Mouse (Mus musculus) ovary, postnatal 10 days (tissue): ENCODE results near the gene 1110065P20Rik.
A peak's percentile ranks its signal among the peaks of the same experiment; 100 is the strongest.

ENCODE experiments used
- DNase-seq: peaks from one replicate; pipeline ENCODE4 v3.0.0; 2022; ENCODE audit warnings: low spot score

1110065P20Rik gene

DNA sequence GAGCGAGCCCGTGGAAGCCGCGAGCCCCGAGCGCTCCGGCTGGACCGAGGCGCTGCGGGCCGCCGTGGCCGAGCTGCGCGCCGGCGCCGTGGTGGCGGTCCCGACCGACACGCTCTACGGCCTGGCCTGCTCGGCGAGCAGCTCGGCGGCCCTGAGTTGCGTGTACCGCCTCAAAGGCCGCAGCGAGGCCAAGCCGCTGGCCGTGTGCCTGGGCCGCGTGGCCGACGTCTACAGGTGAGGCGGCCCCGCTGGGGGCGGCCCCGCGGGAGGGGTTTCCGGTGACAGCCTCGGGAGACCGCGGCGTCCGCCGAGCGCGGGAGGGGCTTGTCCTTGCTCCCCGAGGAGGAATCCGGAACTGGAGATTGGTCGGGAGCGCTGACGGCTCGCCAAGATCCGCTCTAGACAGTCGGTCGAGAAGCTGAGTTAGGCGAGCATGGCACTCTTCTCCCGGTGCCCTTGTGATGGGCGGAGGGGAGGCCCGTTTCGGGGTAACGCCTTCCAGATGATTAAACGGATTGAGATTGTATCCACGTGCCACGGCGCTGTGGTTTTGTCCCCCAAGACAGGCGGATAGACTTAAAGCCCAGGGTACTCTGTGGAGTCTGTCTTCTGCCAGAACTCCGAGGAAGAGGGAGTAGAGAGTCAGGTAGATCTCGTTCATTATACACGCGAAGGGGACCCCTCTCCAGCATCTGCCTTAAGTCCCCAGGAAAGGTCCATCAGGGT lies at the start of gene 1110065P20Rik:
1110065P20Rik (minus strand) TSS at position 264 of the 726 bp plus-strand sequence.
- DNase-seq: peak; percentile 36

DNA sequence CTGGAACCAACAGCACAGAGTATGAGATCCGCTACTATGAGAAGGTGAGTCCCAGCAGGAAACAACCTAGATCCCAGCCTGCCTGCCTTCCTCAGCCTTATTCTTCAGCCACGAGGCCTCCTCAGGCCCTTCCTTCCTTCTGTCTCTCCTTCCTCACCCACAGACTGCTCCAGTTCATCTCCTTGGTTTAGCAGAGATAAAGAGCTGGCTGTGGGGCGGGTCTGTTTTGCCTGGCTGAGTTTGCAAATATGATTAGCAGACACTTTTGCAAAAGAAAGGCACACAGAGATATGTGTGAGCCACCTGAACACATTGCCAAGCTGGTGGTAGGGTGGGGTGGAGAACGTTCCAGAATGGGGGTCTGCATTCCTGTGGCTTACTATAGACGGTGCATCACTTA lies 48.9 kb upstream of the 1110065P20Rik start:
- DNase-seq: no peak

DNA sequence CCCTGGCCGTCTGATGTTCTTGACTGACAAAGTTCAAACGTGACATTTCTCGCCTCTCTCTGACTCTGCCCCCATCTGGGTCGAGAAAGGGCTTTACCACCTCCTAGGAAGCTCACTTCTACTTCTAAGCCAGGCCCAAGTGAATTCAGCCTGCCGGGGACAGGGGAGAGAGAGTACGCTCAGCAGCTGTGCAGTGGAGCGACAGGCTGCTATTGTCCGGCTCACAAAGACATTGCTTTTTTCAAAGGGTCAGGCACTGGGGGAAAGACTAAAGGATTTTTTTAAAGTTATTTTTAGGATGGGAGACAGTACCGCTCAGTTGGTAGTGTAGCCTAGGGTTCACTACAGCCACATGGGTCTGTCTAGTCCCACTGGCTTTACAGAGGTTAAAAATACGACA lies 47.4 kb upstream of the 1110065P20Rik start:
- DNase-seq: no peak

DNA sequence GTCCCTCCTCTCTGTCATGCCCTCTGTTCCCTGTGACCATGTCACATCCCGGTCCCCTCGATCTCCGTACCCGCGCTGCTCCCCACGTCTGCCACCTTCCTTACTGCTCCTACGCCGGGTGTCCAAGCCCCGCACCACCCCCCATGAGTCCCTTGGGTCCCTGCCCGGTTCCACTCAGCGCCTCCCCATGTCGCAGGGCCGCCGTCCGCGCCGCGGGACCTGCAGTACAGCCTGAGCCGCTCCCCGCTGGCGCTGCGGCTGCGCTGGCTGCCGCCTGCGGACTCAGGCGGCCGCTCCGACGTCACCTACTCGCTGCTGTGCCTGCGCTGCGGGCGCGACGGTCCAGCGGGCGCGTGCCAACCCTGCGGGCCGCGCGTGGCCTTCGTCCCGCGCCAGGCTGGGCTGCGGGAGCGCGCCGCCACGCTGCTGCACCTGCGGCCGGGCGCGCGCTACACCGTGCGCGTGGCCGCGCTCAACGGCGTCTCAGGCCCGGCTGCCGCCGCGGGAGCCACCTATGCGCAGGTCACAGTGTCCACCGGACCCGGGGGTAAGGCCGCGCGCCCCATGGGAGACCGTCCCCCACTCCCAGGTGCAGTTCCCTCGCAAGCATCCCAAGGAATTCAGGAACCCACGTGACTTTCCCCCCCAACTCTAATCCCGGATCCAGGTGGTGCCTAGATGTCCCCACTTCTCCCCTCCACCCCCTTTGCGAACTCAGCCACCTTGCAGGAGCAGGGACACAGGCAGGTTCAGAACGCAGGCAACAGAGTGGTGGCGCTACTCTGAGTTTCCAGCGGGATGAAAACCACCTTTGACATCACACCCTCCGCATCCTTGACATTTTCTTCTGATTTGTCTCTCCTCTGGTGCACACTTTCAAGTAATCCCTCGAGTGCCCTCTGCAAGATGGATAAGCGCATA lies 43.8 kb upstream of the 1110065P20Rik start:
- no peak for DNase-seq

DNA sequence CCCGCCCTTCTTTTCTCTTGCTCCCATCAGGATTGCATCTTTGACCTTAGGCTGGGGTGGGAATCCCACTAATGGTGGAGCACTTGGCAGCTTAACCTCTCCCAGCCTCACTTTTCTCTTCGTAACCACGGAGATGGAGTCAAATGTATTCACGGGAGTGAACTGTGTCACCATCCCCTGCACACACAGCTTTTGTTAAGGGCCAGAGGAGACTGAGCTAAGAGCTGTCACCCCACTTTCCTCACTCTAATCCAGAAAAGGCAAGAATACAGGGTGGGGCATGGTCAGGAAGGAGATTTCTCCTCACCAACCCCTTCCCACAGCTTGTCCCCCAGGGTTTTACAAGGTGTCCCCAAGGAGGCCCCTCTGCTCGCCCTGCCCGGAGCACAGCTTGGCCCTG lies 42.8 kb upstream of the 1110065P20Rik start:
- DNase-seq: no peak

DNA sequence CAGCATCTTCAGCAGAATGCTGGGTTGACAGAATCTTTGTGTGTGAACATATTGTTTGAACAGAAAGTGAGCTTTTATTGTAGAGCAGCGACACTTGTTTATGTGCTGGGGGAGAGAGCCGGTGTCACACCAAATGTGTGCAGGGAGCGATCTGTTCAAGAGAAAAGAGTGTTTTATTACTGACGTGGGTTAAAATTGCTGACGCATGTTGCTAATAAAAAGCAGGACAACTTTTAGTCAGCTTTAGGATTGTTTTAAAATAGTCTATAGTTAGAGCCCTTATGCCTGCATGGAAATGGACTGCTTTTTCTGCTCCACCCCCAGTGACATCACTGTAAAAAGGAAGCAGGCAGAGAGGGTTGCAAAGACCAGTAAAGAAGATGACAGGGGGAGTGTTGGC lies 39.8 kb upstream of the 1110065P20Rik start:
- DNase-seq: no peak

DNA sequence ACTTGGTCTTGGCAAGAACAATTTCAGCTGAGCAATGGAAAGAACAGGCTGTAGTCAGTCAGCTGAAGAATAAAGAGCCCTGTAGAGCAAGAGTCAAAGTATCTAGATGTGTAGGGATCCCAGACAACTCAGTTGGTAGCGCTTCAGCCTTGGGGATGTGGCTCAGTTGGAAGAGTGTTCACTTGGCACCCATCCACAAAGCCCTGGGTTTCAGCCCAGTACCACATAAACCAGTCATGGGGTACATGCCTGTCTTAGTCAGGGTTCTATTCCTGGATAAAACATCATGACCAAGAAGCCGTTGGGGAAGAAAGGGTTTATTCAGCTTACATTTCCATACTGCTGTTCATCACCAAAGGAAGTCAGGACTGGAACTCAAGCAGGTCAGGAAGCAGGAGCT lies 38.9 kb upstream of the 1110065P20Rik start:
- no peak for DNase-seq

DNA sequence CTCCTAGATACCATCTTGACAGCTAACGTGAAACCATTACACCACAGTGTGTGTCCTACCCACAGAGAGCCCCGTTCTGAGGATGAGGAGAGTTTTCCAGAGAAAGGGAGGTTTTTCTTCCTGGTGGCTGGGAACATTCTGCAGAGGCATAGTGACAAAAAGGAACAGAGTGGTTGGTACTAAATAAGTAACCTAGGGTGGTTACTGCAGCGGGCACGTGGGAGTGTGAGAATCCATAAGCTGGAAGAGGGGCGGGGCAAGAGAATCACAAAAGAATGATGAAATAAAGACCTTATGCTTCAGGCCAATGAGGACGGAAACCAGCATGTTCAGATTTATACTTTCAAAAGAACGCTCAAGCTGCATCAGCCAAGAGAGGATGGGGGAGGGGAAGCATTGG lies 37.7 kb upstream of the 1110065P20Rik start:
- no peak for DNase-seq

DNA sequence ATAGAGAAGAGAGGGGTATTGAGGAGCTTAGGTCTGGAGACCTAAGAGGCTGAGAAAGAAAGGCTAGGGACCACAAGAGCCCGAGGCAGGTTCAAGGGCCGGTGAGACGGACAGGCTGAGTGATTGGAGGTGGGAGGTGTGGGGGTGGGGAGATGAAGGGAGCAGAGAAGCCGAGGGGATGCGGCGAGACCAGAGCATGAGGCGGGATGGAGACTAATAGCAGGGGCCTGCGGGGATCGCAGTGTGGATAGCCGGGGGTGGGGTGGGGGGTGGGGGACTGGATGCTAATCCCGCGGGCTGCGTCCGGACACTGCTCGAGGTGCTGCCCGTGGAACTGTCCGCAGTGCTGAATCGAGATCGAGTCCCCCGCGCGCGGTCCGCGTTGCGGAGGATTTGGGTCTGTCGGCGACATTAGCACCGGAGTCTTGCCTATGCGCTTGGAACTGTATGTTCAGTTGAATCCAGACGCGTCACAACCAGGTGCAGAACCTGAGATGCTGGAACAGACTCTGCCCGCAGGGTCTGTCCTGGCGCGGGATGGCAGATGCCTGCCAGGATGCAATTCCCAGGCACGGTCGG lies 31.2 kb upstream of the 1110065P20Rik start:
- DNase-seq: peak; percentile 18

DNA sequence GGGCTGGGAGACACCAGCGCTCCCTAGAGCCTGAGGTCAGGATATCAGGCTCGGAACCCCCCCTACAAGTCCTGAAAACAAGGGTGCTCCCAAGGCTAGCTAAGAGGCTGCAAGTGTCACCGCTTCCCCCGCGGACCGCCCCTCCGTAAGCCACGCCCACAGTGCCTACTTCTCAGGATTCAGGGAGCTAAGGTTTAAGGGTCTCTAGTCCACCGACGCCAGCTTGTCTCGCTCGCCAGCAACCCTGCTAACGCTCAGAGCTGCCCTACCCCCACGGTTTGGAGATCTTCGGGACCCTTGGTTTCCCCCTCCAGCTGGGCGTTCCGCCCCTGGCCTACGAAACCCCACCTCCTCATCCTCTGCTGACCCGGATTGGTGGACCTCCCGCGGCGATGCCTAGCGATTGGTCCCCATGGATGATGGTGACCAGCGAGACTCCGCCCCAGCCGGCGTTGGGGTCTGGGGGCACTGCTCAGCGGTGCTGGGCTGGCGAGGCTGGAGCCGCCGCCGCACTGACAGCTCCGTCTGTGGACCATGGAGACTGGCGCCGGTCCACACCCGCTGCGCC lies 30.4 kb upstream of the 1110065P20Rik start:
- DNase-seq: no peak

DNA sequence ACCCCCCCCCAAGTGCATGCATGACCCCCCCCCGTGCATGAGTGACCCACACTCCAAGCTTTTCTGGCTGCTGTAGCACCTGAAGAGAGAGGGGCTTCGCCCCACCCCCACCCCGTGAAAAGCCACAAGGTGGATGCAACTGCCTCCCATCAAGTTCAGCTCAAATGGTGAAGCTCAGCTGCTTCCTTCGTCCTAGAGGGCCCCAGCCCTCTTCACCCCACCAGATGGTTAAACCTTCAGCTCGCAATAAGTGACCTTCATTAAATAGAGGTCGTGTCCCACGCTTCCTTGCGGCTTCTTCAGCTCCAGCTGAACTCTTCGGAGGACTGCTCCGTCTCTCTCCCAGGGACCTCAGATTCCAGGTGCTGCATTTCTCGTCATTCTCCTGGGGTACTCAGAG lies 29.6 kb upstream of the 1110065P20Rik start, which contains the start of gene Epha10:
Epha10 (plus strand) TSS at position 301 of the 400 bp plus-strand sequence.
- DNase-seq: no peak

DNA sequence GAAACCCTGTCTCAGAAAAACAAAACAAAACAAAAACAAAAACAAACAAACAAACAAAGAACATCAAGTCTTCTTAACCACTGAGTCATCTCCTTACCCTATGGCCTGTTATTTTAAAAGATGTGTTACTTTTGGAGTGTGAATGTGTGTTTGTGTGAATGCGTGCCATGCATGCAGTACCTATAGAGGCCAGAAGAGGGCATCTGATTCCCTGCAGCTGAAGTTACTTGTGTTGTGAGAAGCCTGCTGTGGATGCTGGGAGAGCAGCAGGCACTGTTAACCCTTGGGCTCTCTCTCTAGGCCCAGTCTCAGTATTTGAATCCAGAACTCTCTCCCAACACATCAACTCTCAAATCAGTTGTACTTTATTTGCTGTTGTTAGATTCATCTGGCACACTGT lies 21.7 kb upstream of the 1110065P20Rik start:
- DNase-seq: no peak

DNA sequence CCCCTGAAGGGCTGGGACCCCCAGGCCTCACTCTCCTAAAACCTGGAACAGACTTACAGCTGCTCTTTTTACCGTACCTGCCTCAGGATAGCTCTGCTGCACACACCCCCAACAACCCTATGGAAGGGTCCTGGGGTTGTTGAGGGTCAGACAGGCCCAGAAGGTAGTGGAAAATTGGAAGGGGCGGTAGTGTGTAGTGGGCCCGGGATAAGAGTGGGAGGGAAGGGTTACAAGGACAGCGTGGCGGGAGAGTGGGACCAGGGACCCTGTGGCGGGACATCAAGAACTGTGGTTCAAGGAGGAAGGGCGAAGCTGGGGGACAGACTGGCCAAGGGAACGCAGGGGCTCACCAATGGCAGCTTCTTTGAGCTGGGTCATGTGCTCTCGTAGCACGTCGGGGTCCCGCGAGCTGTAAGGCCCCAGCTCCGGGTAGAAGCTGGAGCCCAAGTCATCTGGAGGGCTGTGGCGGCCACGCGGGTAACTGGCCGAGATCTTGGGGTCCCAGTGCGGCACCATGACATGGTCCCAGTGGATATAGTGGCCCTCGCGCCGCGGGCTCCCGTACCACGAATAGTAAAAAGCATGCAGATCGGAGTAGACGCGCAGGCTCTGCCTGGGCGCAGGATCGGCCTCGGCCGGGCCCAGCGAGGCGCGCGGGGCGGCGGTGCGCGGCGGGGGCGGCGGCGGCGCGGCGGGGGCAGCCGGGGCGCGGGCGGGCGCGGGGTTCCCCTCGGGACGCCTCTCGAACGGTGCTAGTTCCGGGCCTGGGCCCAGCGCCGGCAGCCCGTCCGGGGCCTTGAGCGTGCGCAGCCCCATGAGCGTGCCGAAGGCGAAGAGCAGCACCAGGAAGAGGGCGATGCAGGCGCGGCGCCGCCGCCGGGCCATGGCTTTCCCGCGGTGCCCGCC lies 10.5 kb upstream of the 1110065P20Rik start, which contains the start of gene Maneal:
Maneal (minus strand) TSS at position 889 of the 906 bp plus-strand sequence.
- no peak for DNase-seq

DNA sequence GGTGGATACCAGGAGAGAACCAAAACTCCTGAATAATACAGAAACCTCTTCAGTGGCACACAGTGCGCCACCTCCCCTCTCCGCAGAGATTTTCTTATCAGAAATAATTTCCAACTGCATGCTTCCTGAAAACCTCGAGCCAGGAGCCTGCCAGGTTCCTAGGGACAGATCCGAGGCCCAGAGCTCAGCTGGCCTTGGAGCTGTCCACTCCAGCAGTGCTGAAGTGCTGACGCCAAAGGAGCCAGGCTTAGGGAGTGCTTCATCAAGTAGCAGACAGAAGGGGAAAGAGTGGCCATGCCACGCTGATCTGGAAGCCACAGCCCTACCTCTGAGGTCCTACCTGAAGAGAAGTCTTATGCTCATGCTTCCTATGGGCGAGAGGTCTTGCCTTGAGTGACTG lies 9.4 kb upstream of the 1110065P20Rik start:
- DNase-seq: peak; percentile 58

DNA sequence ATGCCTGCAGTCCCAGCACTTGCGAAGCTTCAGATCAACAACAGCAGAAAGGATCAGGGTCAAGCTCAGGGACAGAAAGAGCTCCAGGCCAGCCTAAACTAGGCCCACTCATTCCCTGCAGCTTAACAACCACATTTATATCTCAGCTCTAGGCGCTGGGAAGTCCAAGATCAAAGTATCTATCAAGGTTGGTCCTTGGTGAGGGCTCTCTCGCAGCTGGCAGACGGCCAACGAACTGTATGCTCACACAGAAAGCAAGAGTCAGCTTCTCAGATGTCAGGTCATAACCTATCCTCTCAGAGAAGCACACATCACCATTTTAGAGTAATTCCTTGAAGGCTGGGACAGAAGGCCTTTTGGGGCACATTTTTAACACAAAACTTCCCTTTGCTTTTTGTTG lies 7.4 kb upstream of the 1110065P20Rik start:
- no peak for DNase-seq

DNA sequence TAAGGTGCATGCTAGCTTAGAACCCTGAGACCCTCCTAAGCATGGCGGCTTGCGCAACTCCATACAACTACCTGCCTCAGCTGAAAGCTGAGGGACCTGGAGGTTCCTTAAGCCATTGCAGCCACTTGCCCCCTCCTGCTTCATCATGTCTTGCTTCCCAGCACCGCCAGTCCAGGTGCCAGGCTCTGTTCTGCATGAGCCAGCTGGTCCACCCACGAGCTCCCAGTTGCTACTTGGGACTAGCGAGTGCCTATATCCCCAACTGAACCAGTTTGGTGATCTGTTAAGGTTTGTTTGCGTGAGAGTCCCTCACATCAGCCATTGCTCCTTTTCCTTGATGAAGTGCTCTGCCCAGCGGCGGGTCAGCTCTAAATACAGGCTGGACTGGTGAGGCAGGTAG lies 5.3 kb upstream of the 1110065P20Rik start:
- no peak for DNase-seq

DNA sequence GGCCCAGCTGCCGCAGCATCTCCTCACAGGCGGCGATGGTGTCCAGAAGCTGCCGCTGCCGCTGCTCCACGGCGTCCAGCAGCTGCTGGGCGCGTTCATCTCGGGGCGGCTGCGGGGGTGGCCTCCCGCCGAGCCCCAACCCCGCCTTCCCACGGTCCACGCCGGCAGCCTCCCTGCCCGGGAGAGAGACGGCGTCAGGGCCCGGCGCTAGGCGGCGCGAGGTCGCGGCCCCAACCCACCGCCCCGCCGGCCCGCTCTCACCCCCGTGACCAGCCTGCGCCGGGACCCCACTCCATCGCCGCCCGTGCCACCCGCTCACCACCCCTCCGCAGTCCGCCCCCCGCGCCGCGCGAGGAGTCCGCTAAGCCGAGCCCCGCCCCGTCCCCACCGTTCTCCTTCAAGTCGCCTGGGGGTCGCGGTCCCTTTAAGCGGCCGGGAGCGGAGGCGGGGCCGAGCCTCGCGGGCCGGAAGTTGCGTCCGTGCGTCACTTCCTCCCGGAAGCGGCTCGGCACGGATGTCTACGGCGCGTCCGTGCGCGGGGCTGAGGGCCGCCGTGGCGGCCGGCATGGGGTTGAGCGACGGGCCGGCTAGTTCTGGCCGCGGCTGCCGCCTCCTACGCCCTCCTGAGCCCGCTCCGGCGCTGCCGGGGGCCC lies 609 bp downstream of the 1110065P20Rik start, which contains the start of gene Yrdc:
Yrdc (plus strand) TSS at position 419 of the 653 bp plus-strand sequence.
- DNase-seq: peak; percentile 88

DNA sequence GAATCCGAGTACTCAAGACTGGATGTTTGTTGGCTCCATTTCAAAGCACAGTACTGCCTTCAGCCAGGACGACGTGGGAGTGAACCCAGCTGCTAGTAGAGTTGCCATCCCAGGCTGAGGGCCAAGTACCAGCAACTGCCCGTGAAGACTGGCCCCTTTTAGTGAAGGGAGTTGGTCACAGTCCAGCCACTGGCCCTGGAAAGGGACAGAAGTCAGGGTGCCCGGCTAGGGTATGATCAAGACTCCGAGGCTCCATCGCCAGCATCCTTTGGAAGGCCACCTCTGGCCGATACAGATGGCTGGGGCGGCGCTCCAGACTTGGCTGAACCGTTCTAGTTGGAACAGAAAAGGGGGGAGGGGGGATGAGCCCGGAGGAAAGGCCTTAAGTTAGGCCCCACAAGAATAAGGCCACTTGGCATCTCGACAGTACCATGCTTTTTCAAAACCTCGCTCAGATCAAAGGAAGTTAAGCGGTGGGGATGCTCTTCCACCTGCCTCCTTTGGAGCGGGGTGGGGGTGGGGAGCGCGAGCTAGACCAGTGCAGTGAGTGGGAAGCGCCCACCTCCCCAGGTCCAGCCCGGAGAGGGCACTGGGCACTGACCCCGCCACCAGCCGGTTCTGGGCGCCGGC lies 1.2 kb downstream of the 1110065P20Rik start:
- DNase-seq: peak; percentile 47

DNA sequence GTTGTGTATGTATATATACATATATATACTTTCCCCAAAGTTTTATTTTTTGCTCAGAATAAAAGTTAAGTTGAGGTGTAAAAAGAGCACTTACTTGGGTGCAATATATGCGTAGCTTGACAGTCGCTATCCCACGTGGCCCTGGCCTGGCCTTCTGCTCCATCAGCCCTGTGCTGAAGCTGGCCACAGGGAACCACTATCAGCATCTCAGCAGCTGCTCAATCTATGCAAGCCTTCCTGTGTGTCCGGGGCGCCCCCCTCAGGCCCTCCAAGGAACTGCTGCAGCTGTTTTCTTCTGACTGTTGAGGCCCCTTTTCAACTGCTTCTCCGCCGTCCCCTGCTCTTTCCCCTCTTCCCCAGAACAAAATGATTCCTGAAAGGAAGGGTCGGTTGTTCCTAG lies 3.4 kb downstream of the 1110065P20Rik start:
- peak; percentile 42 for DNase-seq

DNA sequence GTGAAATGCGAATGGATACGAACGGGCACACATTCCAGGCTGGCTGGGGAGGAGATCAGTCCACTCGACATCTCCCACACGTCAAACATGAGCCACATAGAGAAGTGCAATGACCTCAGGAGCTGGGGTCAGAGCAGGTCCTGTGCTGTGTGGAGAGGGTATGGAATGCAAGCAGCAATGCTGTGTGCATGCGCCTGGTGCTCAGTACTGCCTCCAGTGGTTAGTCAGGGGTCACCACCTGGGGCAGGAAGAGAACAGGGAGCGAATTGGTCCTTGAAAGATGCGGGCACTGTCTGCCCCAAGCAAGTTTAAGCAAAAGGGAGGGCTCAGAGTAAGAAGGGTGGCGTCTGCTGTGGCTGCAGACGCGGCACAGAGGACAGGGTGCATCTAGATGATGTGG lies 7.5 kb downstream of the 1110065P20Rik start:
- no peak for DNase-seq
